Mouse (Mus musculus) liver, adult 2 months (tissue): ENCODE data around the gene Kcnh1. TPM values are rescaled to one million over a fixed set of nuclear protein-coding genes. Genes with fewer than 3 reads are reported as not detected.

Experiments used
- DNase-seq: peaks from one replicate; pipeline ENCODE4 v3.0.0-alpha.2; 2011; ENCODE audit warnings: low read depth, low spot score; ENCODE audit errors: extremely low read depth
- H3K27ac ChIP-seq: fragments of 200-500 bp; replicated peaks from 2 replicates; pipeline ENCODE4 v1.5.1; 2012; ENCODE audit warnings: low read depth, mild to moderate bottlenecking, control low read depth, inconsistent platforms, low read length; ENCODE audit not compliant: insufficient read depth
- H3K27me3 ChIP-seq: fragments of 200-500 bp; 2 replicates; pipeline ENCODE4 v1.6.1; 2012; ENCODE audit warnings: mild to moderate bottlenecking, moderate library complexity, low read length, inconsistent platforms; ENCODE audit not compliant: control insufficient read depth, insufficient read depth
- H3K36me3 ChIP-seq: fragments of 200-500 bp; 2 replicates; pipeline ENCODE4 v1.6.1; 2012; ENCODE audit warnings: low read length, inconsistent platforms; ENCODE audit not compliant: control insufficient read depth, insufficient read depth
- H3K4me1 ChIP-seq: fragments of 200-500 bp; 2 replicates; pipeline ENCODE4 v1.6.1; 2011; ENCODE audit warnings: low read length; ENCODE audit not compliant: control insufficient read depth, insufficient read depth
- H3K4me3 ChIP-seq: fragments of 200-500 bp; 2 replicates; pipeline ENCODE4 v1.5.1; 2011; ENCODE audit warnings: low read depth, mild to moderate bottlenecking, control low read depth, low read length, moderate library complexity; ENCODE audit not compliant: insufficient read depth
- H3K79me2 ChIP-seq: fragments of 200-500 bp; 2 replicates; pipeline ENCODE4 v1.6.1; 2012; ENCODE audit warnings: inconsistent platforms, mild to moderate bottlenecking, low read length, moderate library complexity; ENCODE audit not compliant: control insufficient read depth, insufficient read depth
- H3K9ac ChIP-seq: fragments of 200-500 bp; 2 replicates; pipeline ENCODE4 v1.6.1; 2012; ENCODE audit warnings: low read depth, mild to moderate bottlenecking, control low read depth, inconsistent platforms, low read length
- CTCF ChIP-seq: fragments of 200-500 bp; IDR thresholded peaks from 2 replicates; pipeline ENCODE4 v1.5.1; 2011; ENCODE audit warnings: low read depth, low read length, control low read depth
- POLR2A ChIP-seq: fragments of 200-500 bp; IDR thresholded peaks from 2 replicates; pipeline ENCODE4 v1.6.1; 2011; ENCODE audit warnings: low read length, control low read depth; ENCODE audit not compliant: insufficient read depth; ENCODE audit errors: extremely low read depth
- WGBS: fragments of 180-500 bp; shearing (Covaris S2); methylation state at CpG from one replicate; pipeline ENCODE4 v1.1.7; 2018; 5-methylcytosine and 5-hydroxymethylcytosine counted together
- polyA plus RNA-seq: library from polyadenylated mRNA; depleted of rRNA; stranded (reverse); fragments of >200 nt; gene quantifications from 2 replicates; pipeline ENCODE4 v1.2.3, GENCODE M21; 2012
- total RNA-seq: library from RNA; depleted of rRNA; stranded (reverse); fragments of >200 nt; gene quantifications from 2 replicates; pipeline ENCODE4 v1.2.3, GENCODE M21; 2014

The Kcnh1 gene
- total and polyA plus RNA-seq, 2 experiments: not detected

GRCm38 (mm10) chr1:192311851-192312438, 121.4 kb downstream of the Kcnh1 start:
- Histone ChIP-seq H3K4me3 (no peak overlapping the region), H3K27me3 (no peaks in the 10 kb centered on the region), H3K9ac (no peak overlapping the region), H3K79me2 (no peaks in the 10 kb centered on the region), H3K27ac (no peak overlapping the region), H3K36me3 (no peaks in the 10 kb centered on the region), H3K4me1 (no peaks in the 10 kb centered on the region)
- no peak for DNase-seq
- TF ChIP-seq CTCF: no peak
- no peak for TF ChIP-seq POLR2A
- WGBS: 81% methylated on average over 6 of the region's 6 CpGs

- H3K27me3 ChIP-seq: no peaks in the 10 kb centered on the region
- H3K36me3 ChIP-seq: no peaks in the 10 kb centered on the region
- no peaks in the 10 kb centered on the region for H3K79me2 ChIP-seq
- H3K4me3 ChIP-seq: no peak overlapping the region
- H3K4me1 ChIP-seq: no peaks in the 10 kb centered on the region
- no peak overlapping the region for H3K9ac ChIP-seq
- TF ChIP-seq CTCF (no peak), POLR2A (no peak)
- H3K27ac ChIP-seq: no peak overlapping the region
- 78% methylated on average over 4 of the region's 4 CpGs for WGBS
- DNase-seq: no peak
Observed at GRCm38 (mm10) chr1:192312446-192312845, 121.9 kb downstream of the Kcnh1 start.

- no peak for TF ChIP-seq POLR2A
- no peak for TF ChIP-seq CTCF
- Histone ChIP-seq H3K4me1 (no peaks in the 10 kb centered on the region), H3K27ac (no peak overlapping the region), H3K36me3 (no peaks in the 10 kb centered on the region), H3K4me3 (no peak overlapping the region), H3K79me2 (no peaks in the 10 kb centered on the region), H3K27me3 (no peaks in the 10 kb centered on the region), H3K9ac (no peak overlapping the region)
- whole genome bisulfite sequencing: 82% methylated on average over 4 of the region's 4 CpGs
- DNase-seq: no peak
Observed at GRCm38 (mm10) chr1:192312998-192313397, 122.4 kb downstream of the Kcnh1 start.

GRCm38 (mm10) chr1:192313571-192313972, 123.0 kb downstream of the Kcnh1 start:
- Histone ChIP-seq H3K4me3 (no peak overlapping the region), H3K79me2 (no peaks in the 10 kb centered on the region), H3K27ac (no peak overlapping the region), H3K27me3 (no peaks in the 10 kb centered on the region), H3K36me3 (no peaks in the 10 kb centered on the region), H3K9ac (no peak overlapping the region), H3K4me1 (no peaks in the 10 kb centered on the region)
- TF ChIP-seq POLR2A (no peak), CTCF (no peak)
- WGBS: 75% methylated on average over 7 of the region's 7 CpGs
- no peak for DNase-seq

- H3K79me2 ChIP-seq: no peaks in the 10 kb centered on the region
- WGBS: 60% methylated on average over 3 of the region's 3 CpGs
- no peaks in the 10 kb centered on the region for H3K27me3 ChIP-seq
- H3K4me3 ChIP-seq: no peak overlapping the region
- no peaks in the 10 kb centered on the region for H3K36me3 ChIP-seq
- no peak for TF ChIP-seq CTCF
- TF ChIP-seq POLR2A: no peak
- H3K9ac ChIP-seq: no peak overlapping the region
- H3K27ac ChIP-seq: no peak overlapping the region
- no peaks in the 10 kb centered on the region for H3K4me1 ChIP-seq
- no peak for DNase-seq
Observed at GRCm38 (mm10) chr1:192314044-192314443, 123.5 kb downstream of the Kcnh1 start.

GRCm38 (mm10) chr1:192315392-192316070, 125.0 kb downstream of the Kcnh1 start:
- H3K9ac ChIP-seq: no peak overlapping the region
- H3K4me1 ChIP-seq: no peaks in the 10 kb centered on the region
- no peak for DNase-seq
- H3K36me3 ChIP-seq: no peaks in the 10 kb centered on the region
- no peaks in the 10 kb centered on the region for H3K79me2 ChIP-seq
- no peak overlapping the region for H3K4me3 ChIP-seq
- 47% methylated on average over 1 of the region's 1 CpGs for WGBS
- no peak for TF ChIP-seq CTCF
- TF ChIP-seq POLR2A: no peak
- H3K27ac ChIP-seq: no peak overlapping the region
- no peaks in the 10 kb centered on the region for H3K27me3 ChIP-seq
